Mouse (Mus musculus): ENCODE measurements around the gene Lrp4. TPM values are rescaled to one million over a fixed set of nuclear protein-coding genes. Genes with fewer than 3 reads are reported as not detected.

Gene Lrp4
- polyA plus RNA-seq, 1 experiment from 2014 or later = 3.9 TPM

DNA sequence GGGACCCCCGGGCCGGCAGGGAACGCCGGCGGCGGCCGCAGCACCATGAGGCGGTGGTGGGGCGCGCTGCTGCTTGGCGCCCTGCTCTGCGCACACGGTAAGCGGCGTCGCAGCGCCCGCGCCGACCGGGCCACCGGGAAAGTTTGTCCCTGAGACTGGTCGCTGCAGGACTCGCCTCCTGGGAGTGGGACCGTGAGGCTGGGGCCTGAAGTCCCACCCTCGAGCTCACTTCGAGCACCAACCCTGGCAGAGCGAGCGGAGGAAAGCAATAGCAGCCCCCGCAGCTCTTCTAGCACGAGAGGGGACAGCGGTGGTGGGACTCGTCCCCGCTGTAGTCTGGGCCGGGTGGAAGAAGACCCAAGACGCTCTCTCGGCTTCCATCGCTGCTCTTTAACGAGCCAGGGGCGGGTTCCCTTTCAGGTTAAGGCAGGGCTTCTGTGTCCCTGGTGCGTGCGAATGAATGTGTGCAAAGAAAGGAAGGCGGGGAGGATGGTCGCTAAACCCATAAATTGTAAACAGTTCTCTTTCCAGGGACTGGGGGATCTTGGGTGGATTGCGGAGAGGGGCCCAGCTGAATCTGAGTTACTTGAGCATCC lies 443 bp downstream of the Lrp4 start:
- Histone ChIP-seq H3K9me3 (replicated peaks; ENCODE audit: control insufficient read depth, low read length) (peaks cover 4% of the 10 kb centered on the region; the same call in 1 of the 2 replicates), H3K4me3 (ENCODE audit: low read length) (peak overlapping the region; percentile 81), H3K4me2 (ENCODE audit: low read depth, low read length) (peak overlapping the region; percentile 78), H3K36me3 (ENCODE audit: control insufficient read depth, insufficient read depth) (no peaks in the 10 kb centered on the region), H3K9ac (ENCODE audit: low read length) (peak overlapping the region; percentile 88), H3K27me3 (ENCODE audit: control insufficient read depth, insufficient read depth, low read length) (no peaks in the 10 kb centered on the region), H3K27ac (ENCODE audit: low read length) (peak overlapping the region; percentile 89), H3K4me1 (ENCODE audit: control insufficient read depth, insufficient read depth, low read length) (peaks cover 32% of the 10 kb centered on the region)
- under 1% methylated on average over 45 of the region's 45 CpGs for WGBS
- ATAC-seq (replicated peaks; ENCODE audit: extremely low read depth, insufficient read depth, low FRiP score) = peak; percentile 54

GRCm38 (mm10) chr2:91458252-91458672 lies 951 bp downstream of the Lrp4 start:
- Histone ChIP-seq H3K9me3 (replicated peaks; ENCODE audit: control insufficient read depth, low read length) (peaks cover 4% of the 10 kb centered on the region; the same call in 1 of the 2 replicates), H3K4me1 (ENCODE audit: control insufficient read depth, insufficient read depth, low read length) (peaks cover 34% of the 10 kb centered on the region), H3K27me3 (ENCODE audit: control insufficient read depth, insufficient read depth, low read length) (no peaks in the 10 kb centered on the region), H3K4me2 (ENCODE audit: low read depth, low read length) (peak overlapping the region; percentile 78), H3K27ac (ENCODE audit: low read length) (peak overlapping the region; percentile 89), H3K36me3 (ENCODE audit: control insufficient read depth, insufficient read depth) (no peaks in the 10 kb centered on the region), H3K9ac (ENCODE audit: low read length) (peak overlapping the region; percentile 88), H3K4me3 (ENCODE audit: low read length) (peak overlapping the region; percentile 81)
- under 1% methylated on average over 21 of the region's 21 CpGs for WGBS
- no peak for ATAC-seq (replicated peaks; ENCODE audit: extremely low read depth, insufficient read depth, low FRiP score)

DNA sequence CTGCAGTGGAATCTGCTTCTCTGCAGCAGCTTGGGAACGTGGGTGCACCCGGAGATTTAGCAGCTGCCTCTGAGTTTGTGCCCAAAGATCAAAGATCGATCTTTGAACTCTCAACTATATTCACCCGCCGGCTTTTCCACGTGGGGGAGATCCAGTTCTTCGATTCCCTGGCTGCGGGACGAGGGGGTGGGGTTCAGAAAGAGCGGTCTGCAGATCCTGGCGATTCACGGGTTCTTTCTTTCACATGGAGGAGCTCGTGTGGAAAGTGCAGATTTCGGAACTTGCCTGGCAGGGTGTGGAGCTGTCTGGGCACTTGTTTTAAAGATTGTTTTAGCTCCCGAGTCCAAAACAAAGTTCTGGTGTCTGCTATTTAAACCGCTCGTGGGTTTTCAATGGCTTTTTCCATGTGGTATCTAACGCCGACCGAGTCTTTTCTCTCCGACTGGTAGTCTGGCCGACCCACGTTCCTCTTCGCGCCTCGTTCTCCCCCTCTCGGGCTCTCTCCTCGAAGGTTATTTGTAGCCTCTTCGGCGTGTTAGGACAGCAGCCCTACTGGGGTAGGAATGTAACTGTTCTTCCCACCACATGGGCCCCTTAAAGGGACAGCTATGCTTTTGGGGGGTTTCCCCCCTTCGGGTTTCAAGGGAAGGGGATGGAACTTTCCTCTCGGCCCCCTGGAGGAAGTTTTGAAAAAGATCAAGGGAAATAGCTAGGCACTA lies 1.5 kb downstream of the Lrp4 start:
- Histone ChIP-seq H3K27ac (ENCODE audit: low read length) (peak overlapping the region; percentile 89), H3K27me3 (ENCODE audit: control insufficient read depth, insufficient read depth, low read length) (no peaks in the 10 kb centered on the region), H3K4me3 (ENCODE audit: low read length) (peak overlapping the region; percentile 81), H3K36me3 (ENCODE audit: control insufficient read depth, insufficient read depth) (no peaks in the 10 kb centered on the region), H3K4me1 (ENCODE audit: control insufficient read depth, insufficient read depth, low read length) (peaks cover 34% of the 10 kb centered on the region), H3K4me2 (ENCODE audit: low read depth, low read length) (peak overlapping the region; percentile 78), H3K9ac (ENCODE audit: low read length) (peak overlapping the region; percentile 88), H3K9me3 (replicated peaks; ENCODE audit: control insufficient read depth, low read length) (peaks cover 4% of the 10 kb centered on the region; the same call in 1 of the 2 replicates)
- 0 out of 2 replicates have a peak, but pooled peaks have one; percentile 31 for ATAC-seq (replicated peaks; ENCODE audit: extremely low read depth, insufficient read depth, low FRiP score)
- WGBS = under 1% methylated on average over 32 of the region's 32 CpGs

DNA sequence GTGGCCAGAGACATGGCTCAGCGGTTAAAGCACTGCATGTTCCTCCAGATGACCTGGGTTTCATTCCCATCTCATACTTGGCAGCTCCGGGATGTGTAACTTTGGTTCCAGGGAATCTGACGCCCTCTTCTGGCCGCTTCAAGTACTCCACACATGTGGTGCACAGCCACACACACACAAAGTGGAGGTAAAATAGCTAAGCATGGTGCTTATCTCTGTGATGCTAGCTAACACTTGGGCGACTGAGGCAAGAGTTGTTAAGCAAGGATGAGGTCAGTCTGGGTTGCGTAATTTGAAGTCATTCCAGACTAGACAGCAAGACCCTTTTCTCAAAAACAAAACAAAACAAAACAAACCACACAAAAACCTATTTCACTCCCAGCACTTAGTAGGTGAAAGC lies 2.8 kb downstream of the Lrp4 start:
- peaks cover 4% of the 10 kb centered on the region; the same call in 1 of the 2 replicates for H3K9me3 ChIP-seq (replicated peaks; ENCODE audit: control insufficient read depth, low read length)
- H3K36me3 ChIP-seq (ENCODE audit: control insufficient read depth, insufficient read depth) = no peaks in the 10 kb centered on the region
- no peaks in the 10 kb centered on the region for H3K27me3 ChIP-seq (ENCODE audit: control insufficient read depth, insufficient read depth, low read length)
- H3K9ac ChIP-seq (ENCODE audit: low read length) = no peak overlapping the region
- no peak for ATAC-seq (replicated peaks; ENCODE audit: extremely low read depth, insufficient read depth, low FRiP score)
- no peak overlapping the region for H3K27ac ChIP-seq (ENCODE audit: low read length)
- H3K4me3 ChIP-seq (ENCODE audit: low read length) = no peak overlapping the region
- 91% methylated on average over 6 of the region's 6 CpGs for WGBS
- H3K4me2 ChIP-seq (ENCODE audit: low read depth, low read length) = peak overlapping the region; percentile 78; the same call in 1 of the 2 replicates
- peaks cover 34% of the 10 kb centered on the region for H3K4me1 ChIP-seq (ENCODE audit: control insufficient read depth, insufficient read depth, low read length)

- H3K27me3 ChIP-seq (ENCODE audit: control insufficient read depth, insufficient read depth, low read length) = no peaks in the 10 kb centered on the region
- no peak overlapping the region for H3K4me2 ChIP-seq (ENCODE audit: low read depth, low read length)
- peaks cover 34% of the 10 kb centered on the region for H3K4me1 ChIP-seq (ENCODE audit: control insufficient read depth, insufficient read depth, low read length)
- 56% methylated on average over 7 of the region's 7 CpGs for whole genome bisulfite sequencing
- no peaks in the 10 kb centered on the region for H3K36me3 ChIP-seq (ENCODE audit: control insufficient read depth, insufficient read depth)
- no peak overlapping the region for H3K9ac ChIP-seq (ENCODE audit: low read length)
- no peak overlapping the region for H3K4me3 ChIP-seq (ENCODE audit: low read length)
- peaks cover 4% of the 10 kb centered on the region; the same call in 1 of the 2 replicates for H3K9me3 ChIP-seq (replicated peaks; ENCODE audit: control insufficient read depth, low read length)
- ATAC-seq (replicated peaks; ENCODE audit: extremely low read depth, insufficient read depth, low FRiP score) = no peak
- H3K27ac ChIP-seq (ENCODE audit: low read length) = peak overlapping the region; percentile 78
Measured at GRCm38 (mm10) chr2:91460771-91461170, 3.5 kb downstream of the Lrp4 start.

- Histone ChIP-seq H3K4me2 (ENCODE audit: low read depth, low read length) (peak overlapping the region; percentile 8; the same call in 1 of the 2 replicates), H3K9ac (ENCODE audit: low read length) (no peak overlapping the region; the same call in 1 of the 2 replicates), H3K27me3 (ENCODE audit: control insufficient read depth, insufficient read depth, low read length) (no peaks in the 10 kb centered on the region), H3K4me1 (ENCODE audit: control insufficient read depth, insufficient read depth, low read length) (peaks cover 34% of the 10 kb centered on the region), H3K36me3 (ENCODE audit: control insufficient read depth, insufficient read depth) (no peaks in the 10 kb centered on the region), H3K27ac (ENCODE audit: low read length) (peak overlapping the region; percentile 78), H3K9me3 (replicated peaks; ENCODE audit: control insufficient read depth, low read length) (peaks cover 4% of the 10 kb centered on the region; the same call in 1 of the 2 replicates), H3K4me3 (ENCODE audit: low read length) (no peak overlapping the region)
- no peak for ATAC-seq (replicated peaks; ENCODE audit: extremely low read depth, insufficient read depth, low FRiP score)
- WGBS = 25% methylated on average over 3 of the region's 3 CpGs
Measured at GRCm38 (mm10) chr2:91461341-91461740, 4.0 kb downstream of the Lrp4 start.

- ATAC-seq (replicated peaks; ENCODE audit: extremely low read depth, insufficient read depth, low FRiP score) = no peak
- Histone ChIP-seq H3K27ac (ENCODE audit: low read length) (peak overlapping the region; percentile 78), H3K4me2 (ENCODE audit: low read depth, low read length) (0 out of 2 replicates have a peak overlapping the region, but pooled peaks have one; percentile 2), H3K9ac (ENCODE audit: low read length) (peak overlapping the region; percentile 6; the same call in 1 of the 2 replicates), H3K36me3 (ENCODE audit: control insufficient read depth, insufficient read depth) (no peaks in the 10 kb centered on the region), H3K9me3 (replicated peaks; ENCODE audit: control insufficient read depth, low read length) (peaks cover 4% of the 10 kb centered on the region; the same call in 1 of the 2 replicates), H3K4me3 (ENCODE audit: low read length) (no peak overlapping the region), H3K4me1 (ENCODE audit: control insufficient read depth, insufficient read depth, low read length) (peaks cover 34% of the 10 kb centered on the region), H3K27me3 (ENCODE audit: control insufficient read depth, insufficient read depth, low read length) (no peaks in the 10 kb centered on the region)
- 25% methylated on average over 2 of the region's 2 CpGs for WGBS
Measured at GRCm38 (mm10) chr2:91462196-91462595, 4.9 kb downstream of the Lrp4 start.

DNA sequence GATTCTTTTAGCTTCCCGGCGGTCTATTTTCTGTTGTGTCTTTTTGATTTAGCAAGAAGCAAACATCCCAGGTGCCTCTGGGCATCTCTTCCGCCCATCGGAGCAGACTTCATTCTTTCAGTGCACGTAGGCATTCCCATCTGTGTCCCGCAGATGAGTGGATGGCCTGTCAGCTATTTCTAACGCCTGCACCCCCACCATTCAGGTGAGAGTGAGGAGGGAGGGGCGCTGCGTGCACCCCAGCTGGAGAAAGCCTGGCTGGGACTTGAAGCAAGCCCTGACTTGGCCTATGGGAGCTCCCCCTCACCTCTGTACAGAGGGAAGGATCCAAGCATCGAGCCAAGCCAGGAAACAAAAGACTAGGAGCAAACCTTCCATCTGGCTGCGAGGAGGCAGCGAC lies 5.4 kb downstream of the Lrp4 start:
- Histone ChIP-seq H3K4me1 (ENCODE audit: control insufficient read depth, insufficient read depth, low read length) (peaks cover 34% of the 10 kb centered on the region), H3K9me3 (replicated peaks; ENCODE audit: control insufficient read depth, low read length) (peaks cover 4% of the 10 kb centered on the region; the same call in 1 of the 2 replicates), H3K4me3 (ENCODE audit: low read length) (no peak overlapping the region), H3K27ac (ENCODE audit: low read length) (peak overlapping the region; percentile 9; the same call in 1 of the 2 replicates), H3K4me2 (ENCODE audit: low read depth, low read length) (0 out of 2 replicates have a peak overlapping the region, but pooled peaks have one; percentile 2), H3K27me3 (ENCODE audit: control insufficient read depth, insufficient read depth, low read length) (no peaks in the 10 kb centered on the region), H3K9ac (ENCODE audit: low read length) (peak overlapping the region; percentile 6), H3K36me3 (ENCODE audit: control insufficient read depth, insufficient read depth) (no peaks in the 10 kb centered on the region)
- no peak for ATAC-seq (replicated peaks; ENCODE audit: extremely low read depth, insufficient read depth, low FRiP score)
- WGBS = 27% methylated on average over 12 of the region's 12 CpGs

GRCm38 (mm10) chr2:91465934-91466333 lies 8.6 kb downstream of the Lrp4 start:
- Histone ChIP-seq H3K27me3 (ENCODE audit: control insufficient read depth, insufficient read depth, low read length) (no peaks in the 10 kb centered on the region), H3K4me1 (ENCODE audit: control insufficient read depth, insufficient read depth, low read length) (peaks cover 23% of the 10 kb centered on the region), H3K9ac (ENCODE audit: low read length) (no peak overlapping the region), H3K36me3 (ENCODE audit: control insufficient read depth, insufficient read depth) (no peaks in the 10 kb centered on the region), H3K27ac (ENCODE audit: low read length) (no peak overlapping the region), H3K4me2 (ENCODE audit: low read depth, low read length) (no peak overlapping the region), H3K4me3 (ENCODE audit: low read length) (no peak overlapping the region), H3K9me3 (replicated peaks; ENCODE audit: control insufficient read depth, low read length) (no peaks in the 10 kb centered on the region)
- 74% methylated on average over 3 of the region's 3 CpGs for WGBS
- no peak for ATAC-seq (replicated peaks; ENCODE audit: extremely low read depth, insufficient read depth, low FRiP score)

Measured in heart, embryonic 16.5 days (tissue).